Mouse (Mus musculus) G1E (cell line): ENCODE results near the gene Syt2.

ENCODE experiments used
- CTCF ChIP-seq: IDR thresholded peaks from 2 replicates; pipeline ENCODE4 v1.5.1; 2012; ENCODE audit warnings: low read depth, low read length, inconsistent platforms, mixed read lengths
- GATA1 ChIP-seq: IDR thresholded peaks from 2 replicates; pipeline ENCODE4 v1.6.1; 2012; ENCODE audit warnings: borderline replicate concordance, low read length, inconsistent platforms, mixed read lengths
- GATA2 ChIP-seq: IDR thresholded peaks from 2 replicates; pipeline ENCODE4 v1.6.1; 2012; ENCODE audit warnings: low read depth, low read length, inconsistent platforms, borderline replicate concordance
- POLR2AphosphoS5 ChIP-seq: IDR thresholded peaks from 2 replicates; pipeline ENCODE4 v1.6.1; 2012; ENCODE audit warnings: low read depth, low read length, inconsistent platforms; ENCODE audit not compliant: insufficient replicate concordance
- TAL1 ChIP-seq: conservative IDR thresholded peaks from 2 replicates; pipeline ENCODE4 v1.6.1; 2012; ENCODE audit warnings: low read depth, low read length, inconsistent platforms, mixed read lengths

GRCm38 (mm10) chr1:134614554-134614953, 31.9 kb upstream of the Syt2 start:
- TF ChIP-seq CTCF, result no peak
- no peak for TF ChIP-seq GATA1
- TF ChIP-seq TAL1, result no peak
- no peak for TF ChIP-seq GATA2
- no peak for TF ChIP-seq POLR2AphosphoS5
